8 mouse cellular contexts compared by ENCODE assay signal in the genomic region with DNA sequence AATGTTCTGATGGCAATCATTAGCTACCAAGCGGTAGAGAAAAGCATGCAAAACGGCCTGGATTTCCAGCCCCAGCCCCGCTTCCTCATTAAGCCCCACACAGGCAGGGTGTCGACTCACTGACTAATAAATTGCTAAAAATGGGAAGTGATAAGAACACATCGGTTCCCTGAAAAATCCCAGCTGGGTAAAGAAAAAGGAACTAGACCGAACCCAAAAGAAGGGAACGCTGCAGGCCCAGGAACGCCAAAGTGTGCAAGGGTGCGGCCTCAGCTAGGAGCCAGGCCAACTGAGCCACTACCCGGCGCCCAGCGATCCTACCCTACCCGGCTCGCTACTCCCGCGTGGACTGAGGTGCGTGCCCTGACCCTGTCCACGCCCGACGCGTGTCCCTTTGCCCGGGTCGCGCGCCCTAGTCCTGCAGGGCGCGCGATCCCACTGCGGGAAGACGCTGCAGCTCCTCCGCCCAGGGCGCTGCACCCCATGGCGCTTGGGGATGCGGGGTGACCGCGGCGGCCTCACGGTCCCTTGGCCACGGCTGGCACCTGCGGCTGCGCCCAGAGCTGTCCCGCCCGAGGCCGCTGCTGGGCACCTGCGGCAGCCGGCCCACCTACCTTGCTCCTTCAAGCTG. TPM values are rescaled to one million over a fixed set of nuclear protein-coding genes. Genes with fewer than 3 reads are reported as not detected.
DNase-seq lines count a peak whose midpoint lies in the region; ATAC-seq and TF ChIP-seq lines count a peak whose summit lies in the region.

No protein-coding gene starts in this region.

- ATAC-seq in embryonic facial prominence, embryonic 11.5 days (replicated peaks; ENCODE audit: insufficient number of reproducible peaks, low FRiP score, low TSS enrichment, low read depth): peak; percentile 70; the same call in 1 of the 2 replicates
- ATAC-seq in limb, embryonic 14.5 days (ENCODE audit: low FRiP score, low read depth): peak; percentile 23; the same call in 1 of the 2 replicates
- ATAC-seq in midbrain, embryonic 15.5 days (replicated peaks): peak; percentile 74

- peak; percentile 10 for DNase-seq in cerebellum, adult 8-10 months
- DNase-seq in cerebellum, adult 11 months: no peak
- peak; percentile 54 for DNase-seq in 3134 (ENCODE audit: extremely low read depth, insufficient read length, low spot score)
- no peak for DNase-seq in embryonic facial prominence, embryonic 11.5 days (ENCODE audit: low spot score)
- peak; percentile 14 for DNase-seq in heart, postnatal 4 days
- DNase-seq in limb, embryonic 14.5 days (ENCODE audit: low spot score): no peak
- no peak for DNase-seq in spleen, adult 12 weeks (ENCODE audit: low spot score)

- no peak for TF ChIP-seq POLR2A in limb, embryonic 14.5 days (IDR thresholded peaks at IDR 0.05; ENCODE audit: borderline replicate concordance, extremely low read depth, insufficient read depth, insufficient read length)

- peak overlapping the region; percentile 60 for H3K9ac ChIP-seq in embryonic facial prominence, embryonic 11.5 days (replicated peaks; ENCODE audit: low read length)
- H3K9ac ChIP-seq in limb, embryonic 14.5 days (ENCODE audit: low read depth, low read length, severe bottlenecking): peak overlapping the region; percentile 51
- peak overlapping the region; percentile 84 for H3K9ac ChIP-seq in midbrain, embryonic 15.5 days

- no peaks in the 10 kb centered on the region for H3K36me3 ChIP-seq in embryonic facial prominence, embryonic 11.5 days (replicated peaks; ENCODE audit: control insufficient read depth, insufficient read depth, low read depth, low read length)
- no peaks in the 10 kb centered on the region for H3K36me3 ChIP-seq in limb, embryonic 14.5 days (ENCODE audit: control insufficient read depth, insufficient read depth, low read length)
- H3K36me3 ChIP-seq in midbrain, embryonic 15.5 days (replicated peaks): no peaks in the 10 kb centered on the region

- 4% methylated on average over 46 of the region's 46 CpGs for WGBS in embryonic facial prominence, embryonic 11.5 days
- WGBS in limb, embryonic 14.5 days: 3% methylated on average over 46 of the region's 46 CpGs
- 3% methylated on average over 46 of the region's 46 CpGs for WGBS in midbrain, embryonic 15.5 days

- peak overlapping the region; percentile 100 for H3K4me2 ChIP-seq in embryonic facial prominence, embryonic 11.5 days (ENCODE audit: low read depth, low read length)
- H3K4me2 ChIP-seq in limb, embryonic 14.5 days (replicated peaks; ENCODE audit: low read depth, low read length, severe bottlenecking): peak overlapping the region; percentile 96
- H3K4me2 ChIP-seq in midbrain, embryonic 15.5 days: peak overlapping the region; percentile 77

- no peaks in the 10 kb centered on the region; the same call in 1 of the 2 replicates for H3K4me1 ChIP-seq in embryonic facial prominence, embryonic 11.5 days (ENCODE audit: control insufficient read depth, insufficient read depth, low read length)
- peaks cover 2% of the 10 kb centered on the region; the same call in 1 of the 2 replicates for H3K4me1 ChIP-seq in limb, embryonic 14.5 days (ENCODE audit: control insufficient read depth, insufficient read depth, low read length)
- H3K4me1 ChIP-seq in midbrain, embryonic 15.5 days: peaks cover 8% of the 10 kb centered on the region

- no peak overlapping the region for H3K27ac ChIP-seq in embryonic facial prominence, embryonic 11.5 days (replicated peaks; ENCODE audit: low read depth, low read length)
- no peak overlapping the region for H3K27ac ChIP-seq in limb, embryonic 14.5 days (replicated peaks; ENCODE audit: low read depth, low read length)
- H3K27ac ChIP-seq in midbrain, embryonic 15.5 days: peak overlapping the region; percentile 49; the same call in 1 of the 2 replicates

- H3K4me3 ChIP-seq in embryonic facial prominence, embryonic 11.5 days (ENCODE audit: low read depth, low read length): peak overlapping the region; percentile 55
- peak overlapping the region; percentile 55 for H3K4me3 ChIP-seq in limb, embryonic 14.5 days (replicated peaks; ENCODE audit: low read length)
- H3K4me3 ChIP-seq in midbrain, embryonic 15.5 days: peak overlapping the region; percentile 68

- peaks cover 26% of the 10 kb centered on the region for H3K27me3 ChIP-seq in embryonic facial prominence, embryonic 11.5 days (ENCODE audit: control insufficient read depth, insufficient read depth, low read length)
- H3K27me3 ChIP-seq in limb, embryonic 14.5 days (ENCODE audit: control insufficient read depth, insufficient read depth, low read length): peaks cover 34% of the 10 kb centered on the region
- peaks cover 14% of the 10 kb centered on the region for H3K27me3 ChIP-seq in midbrain, embryonic 15.5 days (replicated peaks)

- no peaks in the 10 kb centered on the region for H3K9me3 ChIP-seq in embryonic facial prominence, embryonic 11.5 days (replicated peaks; ENCODE audit: control insufficient read depth, low read length)
- H3K9me3 ChIP-seq in limb, embryonic 14.5 days (ENCODE audit: control insufficient read depth, low read length): no peaks in the 10 kb centered on the region
- no peaks in the 10 kb centered on the region for H3K9me3 ChIP-seq in midbrain, embryonic 15.5 days

RNA-seq across cellular contexts. Expression of gene Shtn1, which starts 0.9 kb away (rescaled TPM):
- polyA plus RNA-seq in embryonic facial prominence, embryonic 11.5 days (2014; fragmentation: Nextera tagmentation; extraction: Ambion mirVana): 5.9 and 6.3 TPM in 2 replicates
- total RNA-seq in heart, postnatal 4 days (2021): 1 to 10 TPM; 1.5 to 1.8 TPM
- polyA plus RNA-seq in limb, embryonic 14.5 days (2012; rRNA removed): 2.2 and 3.2 TPM in 2 replicates
- 3.3 and 3.7 TPM in 2 replicates for polyA plus RNA-seq in limb, embryonic 14.5 days (2014; fragmentation: Nextera tagmentation; extraction: Ambion mirVana)
- polyA plus RNA-seq in midbrain, embryonic 15.5 days (2015; fragmentation: Nextera tagmentation; extraction: Ambion mirVana): 38.3 and 45.0 TPM in 2 replicates

Comparison
In these comparisons a context has a peak if more than half of its experiments do, and no peak if none do; other contexts are left out.
1. DNase-seq: peak in cerebellum, adult 8-10 months (single experiment), 3134 (single experiment) and heart, postnatal 4 days (single experiment); none in cerebellum, adult 11 months (single experiment), embryonic facial prominence, embryonic 11.5 days (single experiment), limb, embryonic 14.5 days (single experiment) and spleen, adult 12 weeks (single experiment).
2. ATAC-seq: peak in every context shown above with its lines; median percentile 74 in midbrain, embryonic 15.5 days; 70 in embryonic facial prominence, embryonic 11.5 days; 23 in limb, embryonic 14.5 days.
3. Peak in every context shown above with its lines, with median percentiles within 50 percentile points of each other: H3K4me2 ChIP-seq, H3K4me3 ChIP-seq and H3K9ac ChIP-seq.